Mouse (Mus musculus) embryonic facial prominence, embryonic 13.5 days (tissue): Measurements from ENCODE around the gene Cxcr4. TPM values are rescaled to one million over a fixed set of nuclear protein-coding genes. Genes with fewer than 3 reads are reported as not detected.

Experiments
- ATAC-seq: fragments of 200-750 bp; cut with Nextera tagmentation; 2 replicates; pipeline ENCODE4 v1.8.0; 2017; ENCODE audit warnings: low read depth; ENCODE audit not compliant: insufficient number of reproducible peaks, insufficient read depth, low FRiP score, low TSS enrichment
- H3K27ac ChIP-seq: fragments of 300-500 bp; sonication (generic); 2 replicates; pipeline ENCODE4 v1.5.1; 2015; ENCODE audit warnings: moderate library complexity, mild to moderate bottlenecking, inconsistent platforms
- H3K27me3 ChIP-seq: fragments of 300-500 bp; sonication (generic); 2 replicates; pipeline ENCODE4 v1.6.1; 2015; ENCODE audit warnings: mild to moderate bottlenecking, inconsistent platforms
- H3K36me3 ChIP-seq: fragments of 300-500 bp; sonication (generic); 2 replicates; pipeline ENCODE4 v1.6.1; 2015; ENCODE audit warnings: mild to moderate bottlenecking, inconsistent platforms
- H3K4me1 ChIP-seq: fragments of 300-500 bp; sonication (generic); 2 replicates; pipeline ENCODE4 v1.6.1; 2015; ENCODE audit warnings: inconsistent platforms
- H3K4me2 ChIP-seq: fragments of 300-500 bp; sonication (generic); 2 replicates; pipeline ENCODE4 v1.6.1; 2015; ENCODE audit warnings: moderate library complexity, mild to moderate bottlenecking, inconsistent platforms
- H3K4me3 ChIP-seq: fragments of 300-500 bp; sonication (generic); 2 replicates; pipeline ENCODE4 v1.5.1; 2015; ENCODE audit warnings: mild to moderate bottlenecking, inconsistent platforms
- H3K9ac ChIP-seq: fragments of 300-500 bp; sonication (generic); 2 replicates; pipeline ENCODE4 v1.6.1; 2015; ENCODE audit warnings: mild to moderate bottlenecking, inconsistent platforms
- H3K9me3 ChIP-seq: fragments of 300-500 bp; sonication (generic); 2 replicates; pipeline ENCODE4 v1.6.1; 2016; ENCODE audit warnings: inconsistent platforms
- WGBS: fragments of 180-500 bp; shearing (Covaris S2); methylation state at CpG from one replicate; pipeline ENCODE4 v1.1.7; 2015; ENCODE audit warnings: mixed read lengths; 5-methylcytosine and 5-hydroxymethylcytosine counted together
- polyA plus RNA-seq: library from polyadenylated mRNA; unstranded; fragments of >200 nt; fragmentation: Nextera tagmentation; extraction: Ambion mirVana; gene quantifications from 2 replicates; pipeline ENCODE4 v1.2.1, GENCODE M21; 2015

Cxcr4 gene
- polyA plus RNA-seq, 1 experiment from 2014 or later, result 4.2 TPM

DNA sequence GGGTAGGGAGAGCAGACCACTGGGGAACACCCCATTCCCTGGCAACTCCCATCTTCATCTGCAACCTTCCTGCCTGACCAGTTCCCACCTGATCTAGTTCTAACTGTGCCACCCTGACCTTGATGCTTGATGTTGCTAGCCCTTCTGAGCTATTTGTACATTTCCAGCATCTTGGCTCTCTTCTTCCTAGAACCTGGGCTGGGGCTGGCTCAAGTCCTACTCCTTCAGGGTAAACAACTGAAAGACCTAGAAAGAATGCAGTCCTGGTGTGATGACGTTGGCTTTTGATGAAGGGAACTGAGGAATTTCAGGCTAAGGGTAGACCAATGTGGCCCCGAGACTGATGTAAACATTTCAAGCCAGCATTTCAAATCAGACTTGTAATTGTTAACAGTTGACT lies 24.5 kb upstream of the Cxcr4 start:
- WGBS, result 22% methylated on average over 2 of the region's 2 CpGs
- Histone ChIP-seq H3K27ac (no peak overlapping the region), H3K4me2 (no peak overlapping the region), H3K9ac (no peak overlapping the region), H3K27me3 (no peaks in the 10 kb centered on the region), H3K4me3 (no peak overlapping the region), H3K36me3 (no peaks in the 10 kb centered on the region), H3K9me3 (no peaks in the 10 kb centered on the region), H3K4me1 (peaks cover 21% of the 10 kb centered on the region)
- ATAC-seq, result no peak

DNA sequence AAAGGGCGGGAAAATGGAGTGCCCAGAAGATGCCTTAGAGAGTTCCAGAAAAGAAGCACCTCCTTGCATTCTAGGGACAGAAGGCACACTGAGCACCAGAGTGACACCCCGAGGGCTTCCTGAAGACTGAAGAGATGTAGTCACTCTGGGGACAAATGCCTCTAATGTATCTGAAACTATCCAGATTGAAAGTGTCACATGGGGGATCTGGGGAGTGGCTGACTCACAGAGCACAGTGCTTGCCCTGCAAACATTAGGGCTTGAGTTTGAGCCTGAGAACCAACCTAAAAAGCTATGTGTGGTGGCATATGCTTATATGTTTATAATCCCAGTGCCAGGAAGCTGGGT lies 23.3 kb upstream of the Cxcr4 start:
- H3K9ac ChIP-seq, result no peak overlapping the region
- peaks cover 15% of the 10 kb centered on the region for H3K4me1 ChIP-seq
- H3K9me3 ChIP-seq, result no peaks in the 10 kb centered on the region
- no peaks in the 10 kb centered on the region for H3K36me3 ChIP-seq
- ATAC-seq, result no peak
- WGBS, result 66% methylated on average over 2 of the region's 2 CpGs
- H3K27ac ChIP-seq, result no peak overlapping the region
- no peak overlapping the region for H3K4me2 ChIP-seq
- H3K27me3 ChIP-seq, result no peaks in the 10 kb centered on the region
- H3K4me3 ChIP-seq, result no peak overlapping the region

DNA sequence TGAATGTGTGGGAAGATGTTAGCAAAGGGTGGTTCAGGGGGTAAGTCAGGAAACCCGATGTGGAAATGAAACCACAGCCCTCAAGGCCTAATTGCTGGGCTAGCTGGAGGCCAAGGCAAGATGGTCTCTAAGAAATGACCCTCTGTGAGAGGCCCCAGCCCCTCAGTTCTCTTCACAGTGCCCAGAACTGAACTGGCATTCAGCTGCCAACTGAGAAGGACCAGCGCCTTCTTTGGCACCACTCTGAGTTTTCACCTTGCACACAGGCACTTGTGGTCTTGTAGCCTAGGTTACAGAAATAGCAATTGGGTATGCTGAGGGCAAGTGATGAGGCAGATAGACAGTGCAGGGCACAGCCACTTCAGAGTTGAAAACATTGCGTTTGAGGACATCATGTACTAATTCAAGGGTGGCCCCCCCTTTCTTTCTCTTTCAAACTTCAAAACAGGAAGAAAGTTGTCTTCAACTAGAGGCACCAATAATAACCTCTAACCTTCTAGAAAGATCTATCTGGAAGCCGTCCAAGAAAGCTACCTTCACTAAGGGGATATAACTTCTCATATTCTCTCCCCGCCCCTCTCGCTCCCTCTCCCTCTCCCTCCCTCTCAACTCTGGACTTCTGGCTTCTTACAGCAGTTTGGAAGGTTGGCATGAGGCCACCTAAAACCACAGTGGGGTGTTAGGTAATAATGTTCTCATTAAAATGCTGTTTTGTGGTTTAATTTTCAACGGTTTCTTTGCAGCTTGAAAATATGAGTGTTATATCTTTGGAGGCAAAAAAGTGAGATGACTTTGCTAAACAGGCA lies 22.8 kb upstream of the Cxcr4 start:
- no peak overlapping the region for H3K9ac ChIP-seq
- H3K36me3 ChIP-seq, result no peaks in the 10 kb centered on the region
- no peak overlapping the region for H3K4me3 ChIP-seq
- 53% methylated on average over 7 of the region's 7 CpGs for WGBS
- H3K4me1 ChIP-seq, result peaks cover 15% of the 10 kb centered on the region
- ATAC-seq, result no peak
- H3K27me3 ChIP-seq, result no peaks in the 10 kb centered on the region
- no peak overlapping the region for H3K4me2 ChIP-seq
- H3K27ac ChIP-seq, result no peak overlapping the region
- no peaks in the 10 kb centered on the region for H3K9me3 ChIP-seq

DNA sequence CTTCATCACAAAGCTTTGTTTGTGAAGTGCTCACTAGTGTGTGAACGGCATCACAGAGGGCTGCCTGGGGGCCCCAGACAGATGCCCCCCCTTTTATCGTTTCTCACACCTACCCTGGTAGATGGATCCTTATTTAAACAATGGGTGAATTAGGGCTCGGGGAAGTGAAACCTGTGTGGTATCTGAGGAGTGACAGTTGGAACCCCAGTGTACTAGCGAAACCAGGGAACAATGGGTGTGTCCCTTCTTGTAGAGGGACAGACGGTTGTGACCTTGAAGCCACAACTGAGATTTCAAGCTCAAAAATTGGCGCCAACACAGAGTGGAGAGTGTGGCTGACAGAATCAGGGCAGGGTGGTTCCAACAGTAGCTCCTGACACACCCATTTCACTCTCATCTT lies 16.0 kb upstream of the Cxcr4 start:
- no peak for ATAC-seq
- Histone ChIP-seq H3K4me3 (no peak overlapping the region), H3K27me3 (no peaks in the 10 kb centered on the region), H3K4me2 (no peak overlapping the region), H3K27ac (no peak overlapping the region), H3K4me1 (no peaks in the 10 kb centered on the region), H3K9me3 (no peaks in the 10 kb centered on the region), H3K9ac (no peak overlapping the region), H3K36me3 (no peaks in the 10 kb centered on the region)
- 69% methylated on average over 6 of the region's 6 CpGs for WGBS

DNA sequence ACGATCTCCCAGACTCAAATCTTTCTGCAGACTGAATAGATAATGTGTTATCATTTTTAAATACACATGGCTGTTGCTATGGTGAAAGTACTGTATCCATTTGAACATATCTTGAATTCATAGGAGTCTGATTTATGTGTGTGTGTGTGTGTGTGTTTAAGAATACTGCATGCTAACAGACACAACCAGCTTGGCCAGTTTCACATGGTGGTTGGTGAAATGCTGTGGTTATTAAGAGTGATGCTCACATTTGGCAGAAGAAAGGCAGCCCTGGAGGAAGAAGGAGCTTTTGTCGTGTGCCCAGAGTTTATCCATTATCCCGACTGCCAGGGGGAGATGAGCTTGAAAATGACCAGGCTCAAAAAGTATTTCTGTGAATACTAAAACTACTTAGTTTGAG lies 15.3 kb upstream of the Cxcr4 start:
- Histone ChIP-seq H3K9me3 (no peaks in the 10 kb centered on the region), H3K4me2 (no peak overlapping the region), H3K27ac (no peak overlapping the region), H3K4me3 (no peak overlapping the region), H3K9ac (no peak overlapping the region), H3K36me3 (no peaks in the 10 kb centered on the region), H3K27me3 (no peaks in the 10 kb centered on the region), H3K4me1 (no peaks in the 10 kb centered on the region)
- WGBS, result 63% methylated on average over 3 of the region's 3 CpGs
- no peak for ATAC-seq

DNA sequence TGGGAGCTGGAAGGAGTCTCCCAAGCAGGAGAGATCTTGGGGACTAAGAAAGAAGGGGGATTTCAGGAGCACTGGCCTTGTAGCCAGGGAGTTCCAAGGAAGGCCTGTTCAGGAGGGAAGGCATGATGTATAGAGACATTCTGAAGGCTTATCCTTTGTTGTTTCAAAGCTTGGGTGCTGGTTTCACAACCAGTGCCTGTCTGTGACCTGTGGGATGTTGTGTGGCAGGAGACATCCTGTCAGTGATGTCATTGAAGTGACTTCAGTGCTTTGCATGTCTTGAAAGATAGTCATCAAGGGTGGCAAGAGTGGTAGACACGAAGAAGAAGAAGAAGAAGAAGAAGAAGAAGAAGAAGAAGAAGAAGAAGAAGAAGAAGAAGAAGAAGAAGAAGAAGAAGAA lies 13.7 kb upstream of the Cxcr4 start:
- WGBS, result 81% methylated on average over 1 of the region's 1 CpGs
- H3K4me1 ChIP-seq, result no peaks in the 10 kb centered on the region
- ATAC-seq, result no peak

DNA sequence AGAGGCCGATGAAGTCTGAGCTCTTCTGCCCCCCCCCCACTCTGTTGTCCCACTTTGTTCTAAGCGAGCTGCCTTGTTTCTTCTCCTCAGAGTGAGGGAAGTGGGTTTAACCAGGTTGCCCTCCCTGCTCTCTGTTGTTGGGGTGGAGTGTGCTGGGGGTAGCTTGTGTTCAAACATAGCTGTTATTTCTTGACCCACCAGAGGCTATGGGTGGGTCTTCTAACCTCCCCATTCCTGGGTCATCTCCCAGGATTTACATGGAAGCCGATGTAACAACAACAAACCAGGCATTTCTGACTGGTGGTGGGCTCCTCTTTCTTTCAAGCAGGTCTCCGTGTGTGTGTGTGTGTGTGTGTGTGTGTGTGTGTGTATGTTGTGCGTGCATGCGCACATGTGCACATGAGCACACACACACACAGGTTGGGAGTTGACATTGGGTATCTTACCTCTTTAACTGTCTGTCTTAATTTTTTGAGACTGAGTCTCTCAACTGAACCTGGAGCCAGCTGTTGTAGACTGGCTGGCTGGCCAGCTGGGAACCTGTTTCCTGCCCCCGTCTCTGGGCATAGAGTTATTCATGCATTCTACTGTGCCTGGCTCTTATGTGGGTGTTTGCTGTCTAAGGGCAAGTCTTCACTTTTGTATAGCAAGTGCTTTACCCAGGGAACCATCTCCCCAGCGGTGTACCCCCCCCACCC lies 10.7 kb upstream of the Cxcr4 start:
- no peak for ATAC-seq
- WGBS, result 83% methylated on average over 8 of the region's 8 CpGs
- Histone ChIP-seq H3K9ac (no peak overlapping the region), H3K36me3 (no peaks in the 10 kb centered on the region), H3K4me2 (no peak overlapping the region), H3K9me3 (no peaks in the 10 kb centered on the region), H3K27ac (no peak overlapping the region), H3K4me1 (no peaks in the 10 kb centered on the region), H3K4me3 (no peak overlapping the region), H3K27me3 (no peaks in the 10 kb centered on the region)

More for the DNA sequence above, 13.7 kb upstream of the Cxcr4 start:
- Histone ChIP-seq H3K4me3 (no peak overlapping the region), H3K27me3 (no peaks in the 10 kb centered on the region), H3K36me3 (no peaks in the 10 kb centered on the region), H3K9ac (no peak overlapping the region), H3K27ac (no peak overlapping the region), H3K9me3 (no peaks in the 10 kb centered on the region), H3K4me2 (no peak overlapping the region)

DNA sequence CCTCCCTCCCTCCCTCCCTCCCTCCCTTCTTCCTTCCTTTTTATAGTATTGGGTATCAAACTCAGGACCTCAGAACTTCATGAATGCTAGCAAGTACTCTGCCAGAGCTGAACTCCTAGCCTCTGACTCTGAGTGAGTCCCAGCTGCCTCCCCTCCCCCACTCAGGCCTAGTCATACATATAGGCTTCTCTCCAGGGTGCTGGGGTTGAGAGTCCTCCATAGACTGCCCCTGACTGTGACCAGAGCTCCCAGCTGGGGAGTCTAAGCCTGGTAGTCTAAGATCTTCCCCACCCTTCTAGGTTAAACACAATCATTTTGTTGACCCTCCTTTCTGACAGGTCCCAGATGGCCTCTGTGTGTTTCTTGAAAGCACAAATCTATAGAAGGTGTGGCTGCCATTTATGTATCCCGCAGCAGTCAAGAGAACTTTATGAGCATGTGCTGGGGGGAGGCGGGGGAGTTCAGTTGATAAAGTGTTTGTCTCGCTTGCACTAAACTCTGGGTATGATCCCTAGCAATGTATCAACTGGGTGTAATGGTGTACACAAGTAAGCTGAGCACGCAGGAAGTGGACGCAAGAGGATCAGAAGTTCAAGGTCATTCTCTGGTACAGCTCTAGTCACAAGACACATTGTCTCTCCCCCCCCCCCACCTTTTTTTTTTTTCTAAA lies 10.1 kb upstream of the Cxcr4 start:
- Histone ChIP-seq H3K9me3 (no peaks in the 10 kb centered on the region), H3K36me3 (no peaks in the 10 kb centered on the region), H3K4me3 (no peak overlapping the region), H3K9ac (no peak overlapping the region), H3K4me1 (no peaks in the 10 kb centered on the region), H3K4me2 (no peak overlapping the region), H3K27ac (no peak overlapping the region), H3K27me3 (no peaks in the 10 kb centered on the region)
- no peak for ATAC-seq
- WGBS, result 84% methylated on average over 5 of the region's 5 CpGs

DNA sequence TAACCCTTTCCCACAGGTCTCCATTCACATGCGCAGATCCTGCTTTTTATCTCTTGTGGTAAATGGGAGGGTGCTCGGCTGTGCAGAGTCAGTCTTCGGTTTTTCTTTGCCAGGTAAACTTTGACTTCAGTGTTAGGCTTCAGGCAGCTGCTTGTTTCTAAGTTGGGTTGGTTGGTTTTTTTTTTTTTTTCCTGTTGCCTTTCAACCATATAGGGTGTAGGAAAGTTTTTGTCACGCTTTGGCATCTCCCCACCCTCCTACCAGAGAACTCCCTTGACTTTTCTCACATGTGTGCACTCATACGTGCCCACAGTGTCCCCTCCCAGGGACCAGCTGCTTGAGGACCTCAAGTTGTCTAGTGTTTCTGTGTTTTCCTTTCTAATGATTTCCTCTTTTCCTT lies 9.2 kb upstream of the Cxcr4 start:
- Histone ChIP-seq H3K4me1 (no peaks in the 10 kb centered on the region), H3K9me3 (no peaks in the 10 kb centered on the region), H3K27me3 (no peaks in the 10 kb centered on the region), H3K4me2 (no peak overlapping the region), H3K36me3 (no peaks in the 10 kb centered on the region), H3K9ac (no peak overlapping the region), H3K27ac (no peak overlapping the region), H3K4me3 (no peak overlapping the region)
- no peak for ATAC-seq
- 69% methylated on average over 5 of the region's 5 CpGs for WGBS

DNA sequence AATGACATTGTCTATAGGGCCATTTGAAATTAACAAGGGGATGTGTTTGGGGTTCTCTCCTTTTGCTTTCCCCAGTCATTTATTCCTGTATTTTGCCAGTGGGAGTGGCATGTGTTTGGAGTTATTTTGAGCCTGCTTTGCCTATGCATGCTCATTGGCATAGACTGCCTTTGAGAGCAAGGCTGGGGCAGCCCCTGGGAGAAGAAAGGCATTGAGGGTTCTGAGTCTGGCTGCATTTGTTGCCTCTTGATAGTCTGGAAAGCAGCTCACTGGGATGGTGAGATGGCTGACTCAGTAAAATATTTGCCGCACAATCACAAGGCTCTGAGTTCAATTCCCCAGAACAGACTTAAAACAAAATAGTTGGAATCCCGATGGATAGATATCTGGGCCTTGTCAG lies 8.5 kb upstream of the Cxcr4 start:
- Histone ChIP-seq H3K4me1 (peaks cover 6% of the 10 kb centered on the region), H3K4me3 (no peak overlapping the region)
- WGBS, result 95% methylated on average over 2 of the region's 2 CpGs

DNA sequence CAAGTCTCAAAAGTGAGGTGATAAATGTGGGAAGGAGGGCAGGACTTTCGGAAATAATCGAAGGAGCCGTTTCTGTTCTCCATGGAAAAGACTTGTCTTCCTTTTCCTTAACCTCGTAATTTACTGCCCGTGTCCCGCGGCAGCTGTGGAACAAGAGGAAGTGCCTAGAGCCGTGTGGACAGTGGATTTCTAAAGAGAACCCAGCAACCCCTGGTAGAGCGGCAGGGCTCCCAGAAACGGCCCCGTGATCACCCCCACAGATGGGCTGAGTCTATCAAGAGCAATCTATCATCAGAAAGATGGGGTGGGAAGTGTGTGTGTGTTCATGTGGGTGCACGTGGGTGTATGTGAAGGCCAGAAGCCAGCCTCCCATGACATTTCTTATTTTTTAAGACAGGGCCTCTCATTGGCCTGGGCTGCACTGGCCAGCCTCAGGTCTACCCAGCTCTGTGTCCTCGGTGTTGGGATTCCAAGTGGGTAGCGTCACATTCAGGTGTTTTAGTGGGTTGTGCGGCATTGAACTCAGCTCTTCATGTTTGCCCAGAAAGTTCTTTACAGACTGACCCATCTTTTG lies 5.2 kb upstream of the Cxcr4 start:
- WGBS, result 49% methylated on average over 15 of the region's 15 CpGs
- H3K4me1 ChIP-seq, result peaks cover 35% of the 10 kb centered on the region
- no peaks in the 10 kb centered on the region for H3K9me3 ChIP-seq
- ATAC-seq, result no peak
- peaks cover 28% of the 10 kb centered on the region for H3K27me3 ChIP-seq
- H3K4me3 ChIP-seq, result no peak overlapping the region
- no peaks in the 10 kb centered on the region for H3K36me3 ChIP-seq
- no peak overlapping the region for H3K27ac ChIP-seq
- H3K9ac ChIP-seq, result no peak overlapping the region
- H3K4me2 ChIP-seq, result no peak overlapping the region

More for the DNA sequence above, 8.5 kb upstream of the Cxcr4 start:
- no peak for ATAC-seq
- Histone ChIP-seq H3K36me3 (no peaks in the 10 kb centered on the region), H3K9me3 (no peaks in the 10 kb centered on the region), H3K27me3 (peaks cover under 1% of the 10 kb centered on the region; the same call in 1 of the 2 replicates), H3K27ac (no peak overlapping the region), H3K9ac (no peak overlapping the region), H3K4me2 (no peak overlapping the region)
